Mouse (Mus musculus) urinary bladder, postnatal 36 days (tissue): ENCODE results near the gene Enpep.

Experiments
- DNase-seq, 2 experiments: peaks; one replicate each; pipeline ENCODE4 v3.0.0; 2022; ENCODE audit warnings: low spot score in 2 of 2, mixed read lengths in 1 of 2

The Enpep gene

DNA sequence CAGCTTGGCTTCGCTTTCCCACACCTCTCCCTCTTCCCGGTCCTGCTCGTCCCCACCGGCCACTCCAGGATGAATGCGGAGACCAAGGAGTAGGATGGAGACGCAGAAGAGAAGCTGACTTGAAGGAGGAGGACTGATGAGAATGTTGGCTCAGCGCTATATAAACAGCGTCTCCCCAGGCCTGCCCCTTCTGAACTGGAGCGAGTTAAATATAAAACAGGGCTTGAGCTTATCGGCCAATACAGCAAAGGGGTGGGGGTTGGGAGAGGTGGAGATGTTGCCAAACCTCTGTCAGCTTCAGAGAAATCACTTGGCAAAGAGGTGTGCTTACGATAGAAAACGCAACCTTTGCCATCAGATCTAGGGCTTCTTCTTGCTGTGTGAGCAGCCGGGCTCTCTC, at the start of gene Enpep:
Gene Enpep (minus strand): TSS at position 135 of the 400 bp plus-strand sequence.
- peak; percentile 23 to 62 for DNase-seq

DNA sequence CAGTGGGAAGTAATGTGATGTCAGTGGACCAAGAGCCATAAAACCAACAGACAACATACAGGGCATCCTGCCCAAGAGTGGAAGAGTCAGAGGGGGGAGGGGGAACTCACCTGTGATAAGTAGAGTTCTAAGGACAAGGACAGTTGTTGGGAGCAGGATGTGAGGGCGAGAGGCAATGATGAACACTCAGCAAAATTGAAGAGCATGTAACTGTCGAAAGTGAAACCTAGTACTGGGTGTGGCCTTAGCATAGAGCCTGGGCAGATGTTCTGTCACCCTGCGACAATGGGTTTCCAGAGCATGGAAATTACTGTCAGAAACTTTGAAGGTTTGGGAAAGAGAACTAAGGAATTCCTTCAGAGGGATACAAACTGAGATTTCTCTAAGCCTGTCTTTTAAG, 46.6 kb upstream of the Enpep start:
- DNase-seq, result no peak

DNA sequence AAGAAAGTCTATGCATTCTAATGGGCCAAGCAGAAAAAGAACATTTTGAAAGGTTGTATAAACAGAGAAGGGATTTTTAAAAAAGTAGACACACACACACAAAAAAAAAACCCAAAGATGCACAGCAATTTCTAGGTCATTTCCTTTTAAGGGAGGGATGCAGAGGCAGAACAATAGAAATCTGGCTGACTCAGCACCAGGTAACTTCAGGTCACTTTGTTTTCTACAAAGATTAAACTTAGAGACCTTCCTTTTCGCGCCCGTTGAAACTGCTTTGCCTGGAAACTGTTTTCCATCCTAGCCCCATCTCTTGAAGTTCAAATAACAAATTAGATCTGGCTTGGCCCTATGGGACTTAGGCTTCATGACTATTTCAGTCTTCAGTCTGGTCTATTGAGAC, 42.6 kb upstream of the Enpep start:
- no peak for DNase-seq

DNA sequence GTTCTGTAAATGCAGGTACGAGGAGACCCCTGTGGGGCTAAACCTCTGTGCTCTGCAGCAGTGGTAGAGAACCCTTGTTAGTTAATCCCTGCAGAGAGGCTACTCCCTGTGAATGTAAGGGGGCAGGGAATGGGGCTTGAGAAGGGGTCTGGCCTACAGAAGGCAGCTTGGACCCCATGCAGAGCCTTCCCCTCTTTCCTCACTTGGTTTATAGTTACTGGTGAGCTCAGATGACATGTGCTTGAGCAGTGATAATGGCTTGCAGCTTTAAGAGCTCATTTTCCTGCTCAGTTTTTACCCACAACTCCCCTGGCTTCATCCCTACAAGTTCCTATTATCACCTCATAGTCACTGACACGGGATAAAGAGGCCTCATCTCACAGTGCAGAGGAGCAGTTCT, 40.6 kb upstream of the Enpep start:
- no peak for DNase-seq

- no peak for DNase-seq
Observed at GRCm38 (mm10) chr3:129369491-129369890, 37.0 kb upstream of the Enpep start.

DNA sequence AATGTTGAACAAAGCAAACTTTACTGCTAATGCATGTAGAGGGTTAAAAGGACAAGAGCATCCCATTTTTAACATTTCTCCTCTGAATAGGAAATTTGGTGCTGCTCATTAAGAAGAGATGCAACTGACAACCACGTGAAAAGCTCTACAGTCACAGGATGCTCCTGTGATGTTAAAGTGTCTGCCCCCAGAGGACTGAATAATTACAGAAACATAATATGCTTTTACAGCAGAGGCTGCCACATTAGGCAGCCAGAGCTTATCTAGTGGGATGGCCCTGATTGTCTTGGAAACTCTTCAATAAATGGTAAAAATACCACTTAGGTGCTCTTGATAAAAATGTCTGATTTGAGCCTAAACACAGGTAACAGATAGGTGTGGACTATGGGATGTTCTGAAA, 33.4 kb upstream of the Enpep start:
- no peak for DNase-seq

- no peak for DNase-seq
Observed at GRCm38 (mm10) chr3:129364818-129365390, 32.4 kb upstream of the Enpep start.

DNA sequence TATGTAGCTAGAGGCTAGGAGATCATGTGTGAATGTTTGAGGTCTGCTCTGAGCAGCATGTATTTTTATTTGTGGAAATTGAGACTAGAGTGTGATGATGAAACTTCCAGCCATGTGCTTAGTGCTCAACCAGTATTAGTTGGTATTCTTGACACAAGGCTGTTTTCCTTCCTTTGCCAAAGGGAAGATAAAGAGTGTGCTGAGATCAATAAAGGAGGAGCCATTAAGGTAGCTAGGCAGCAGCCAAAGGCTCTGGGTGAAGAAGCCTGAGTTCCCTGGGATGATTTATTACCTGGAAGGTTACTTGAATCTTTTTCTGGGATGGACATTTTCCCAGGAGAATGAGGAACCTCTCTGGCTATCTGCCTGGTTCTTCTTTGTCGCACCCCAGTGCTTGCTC, 30.9 kb upstream of the Enpep start:
- DNase-seq, result no peak

- DNase-seq, result no peak
Observed at GRCm38 (mm10) chr3:129358115-129358514, 25.6 kb upstream of the Enpep start.

- DNase-seq, result no peak
Observed at GRCm38 (mm10) chr3:129353901-129354300, 21.4 kb upstream of the Enpep start.

DNA sequence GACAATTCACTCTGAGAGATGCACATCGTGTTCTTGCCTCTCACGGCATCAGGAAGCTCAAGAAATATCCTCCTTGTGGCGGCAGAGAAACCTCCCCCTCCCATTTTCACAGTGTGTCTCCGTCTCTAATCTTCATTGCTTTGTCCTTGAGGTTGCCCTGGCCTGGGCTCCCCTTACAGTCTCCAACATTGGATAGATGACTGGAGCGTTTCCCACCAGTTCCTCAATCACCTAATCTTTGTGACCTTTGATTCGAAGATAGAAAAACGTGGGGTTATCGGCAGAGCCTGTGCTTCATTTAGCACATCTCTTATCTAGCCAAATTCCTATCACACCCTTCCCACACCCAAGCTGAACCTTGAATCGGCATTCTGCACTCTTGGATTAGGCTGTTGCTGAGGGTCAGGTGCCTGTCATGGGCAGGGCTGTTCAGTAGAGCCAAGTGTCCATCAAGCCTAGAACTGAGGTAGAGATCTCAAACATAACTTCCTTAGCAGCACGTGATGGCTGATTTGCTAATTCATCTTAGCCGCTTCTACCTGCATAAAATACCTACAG, 18.9 kb upstream of the Enpep start:
- DNase-seq, result no peak

DNA sequence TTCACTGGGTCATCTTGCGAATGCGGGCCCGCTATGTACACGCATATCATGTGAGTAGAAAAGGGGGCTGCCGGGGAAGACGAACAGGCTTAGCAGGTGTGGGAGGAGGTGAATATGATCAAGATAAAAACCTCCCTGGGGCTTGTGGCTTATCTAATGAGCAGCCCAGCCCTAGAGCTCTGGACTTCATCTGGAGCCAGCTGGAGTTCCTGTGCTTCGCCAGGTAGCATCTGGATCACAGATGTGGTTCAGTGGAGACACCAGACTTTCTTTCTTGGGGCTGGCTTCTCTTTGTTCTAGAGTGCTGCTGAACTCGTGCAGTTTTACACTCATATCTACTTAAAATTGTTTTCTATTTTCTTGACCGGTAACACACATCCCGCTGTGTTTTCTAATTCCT, 14.8 kb upstream of the Enpep start:
- no peak for DNase-seq

GRCm38 (mm10) chr3:129342767-129343166, 10.2 kb upstream of the Enpep start:
- no peak for DNase-seq

GRCm38 (mm10) chr3:129341066-129341465, 8.5 kb upstream of the Enpep start:
- no peak for DNase-seq

DNA sequence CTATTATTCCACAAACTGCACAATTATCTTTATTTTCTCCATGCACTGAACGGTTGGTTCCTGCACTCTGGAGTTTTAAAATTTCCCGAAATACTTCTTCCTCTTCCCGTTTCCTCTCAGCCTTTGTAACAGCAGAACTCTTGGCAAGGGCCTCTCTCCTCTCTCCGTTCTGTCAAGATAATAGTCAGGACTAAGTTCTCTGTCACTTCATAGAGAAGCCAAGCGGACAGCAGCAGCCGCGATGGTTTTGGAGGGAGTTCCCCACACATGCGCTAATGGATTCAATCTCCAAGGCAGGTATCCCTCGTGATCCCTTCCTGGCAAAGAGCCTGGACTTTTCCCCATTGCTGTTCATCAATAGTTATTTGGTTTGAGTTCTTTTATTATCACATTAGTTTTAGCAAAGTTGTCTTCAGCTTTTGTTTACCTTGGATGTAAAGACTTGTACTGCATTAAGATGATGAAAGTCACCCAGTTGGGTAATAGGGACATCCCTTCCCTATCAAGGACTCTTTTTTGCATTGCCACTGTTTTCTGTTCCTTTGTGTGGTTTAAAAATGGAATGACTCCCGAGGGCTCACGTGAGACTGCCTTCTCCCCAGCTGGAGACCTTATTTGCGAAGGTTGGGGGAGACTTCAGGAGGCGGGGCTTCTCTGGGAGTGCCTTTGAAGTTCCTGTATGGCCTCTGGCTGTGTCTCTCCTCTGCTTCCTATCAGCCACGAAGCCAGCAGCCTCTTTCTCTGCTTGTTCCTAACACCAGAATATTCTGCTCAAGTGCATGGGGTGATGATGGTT, 6.0 kb upstream of the Enpep start:
- DNase-seq, result no peak

GRCm38 (mm10) chr3:129332142-129332541, 378 bp downstream of the Enpep start:
- DNase-seq, result no peak

DNA sequence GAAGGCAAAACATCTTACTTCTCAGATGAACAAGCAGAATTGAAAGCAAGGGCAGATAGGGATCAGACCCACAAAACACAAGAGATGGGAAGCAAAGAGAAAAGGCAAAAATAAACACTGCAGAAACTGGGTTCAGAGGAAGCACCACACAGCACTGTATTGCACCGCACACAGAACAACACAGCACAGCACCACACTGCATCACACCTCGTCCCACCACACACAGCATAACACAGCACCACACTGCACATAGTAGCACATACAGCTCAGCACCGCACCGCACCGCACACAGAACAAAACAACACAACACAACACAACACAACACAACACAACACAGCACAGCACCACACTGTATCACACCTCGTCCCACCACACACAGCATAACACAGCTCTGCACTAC, 1.1 kb downstream of the Enpep start:
- no peak for DNase-seq

GRCm38 (mm10) chr3:129328056-129328455, 4.5 kb downstream of the Enpep start:
- no peak for DNase-seq

GRCm38 (mm10) chr3:129321585-129321984, 10.9 kb downstream of the Enpep start:
- DNase-seq, result no peak

- DNase-seq, result no peak
Observed at GRCm38 (mm10) chr3:129317032-129317729, 15.3 kb downstream of the Enpep start.

DNA sequence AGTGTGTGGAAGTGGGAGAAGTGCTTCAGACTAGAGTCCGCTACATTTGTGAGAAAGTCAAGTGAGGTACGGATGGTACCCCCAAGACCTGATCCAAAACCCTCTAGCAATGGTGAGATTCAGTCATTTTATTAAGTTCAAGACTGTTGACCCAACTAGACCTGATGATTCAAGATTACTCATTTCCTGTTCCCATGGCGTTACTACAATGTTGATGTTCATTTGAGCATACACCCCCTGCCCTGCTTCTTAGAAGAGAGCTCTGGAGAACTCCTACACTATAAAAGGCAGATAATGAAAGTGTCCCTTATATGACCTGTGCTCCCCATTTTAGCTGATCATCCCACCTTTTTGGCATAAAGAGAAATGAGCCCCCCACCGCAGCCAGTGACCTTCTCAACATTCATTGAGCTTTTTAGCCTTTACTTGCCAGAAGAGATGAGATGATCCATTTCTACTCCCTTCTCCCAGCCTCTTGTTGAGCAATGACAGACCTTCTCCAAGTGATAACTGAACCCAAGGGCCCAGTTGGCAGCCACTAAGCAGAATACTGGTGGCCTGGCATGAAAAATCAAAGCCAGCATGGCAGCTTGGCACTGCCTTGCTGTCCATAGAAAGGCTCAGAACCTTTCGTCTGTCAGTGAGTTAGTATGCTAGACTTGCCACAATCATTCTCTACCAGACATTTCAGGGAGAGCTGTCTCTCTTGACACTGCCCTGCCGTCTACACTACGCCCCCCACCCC, 18.7 kb downstream of the Enpep start:
- no peak for DNase-seq

- DNase-seq, result no peak
Observed at GRCm38 (mm10) chr3:129313221-129313620, 19.3 kb downstream of the Enpep start.
